Mouse (Mus musculus) MEL (cell line): ENCODE measurements around the gene Snca.
A peak's percentile ranks its signal among the peaks of the same experiment; 100 is the strongest.

ENCODE experiments used
- CTCF ChIP-seq, 3 experiments: IDR thresholded peaks in 2 of 3; conservative IDR thresholded peaks in 1 of 3; 2 replicates each; pipeline ENCODE4 v1.5.1; 2011 to 2012; ENCODE audit warnings: low read length in 3 of 3, low read depth in 2 of 3, mild to moderate bottlenecking in 2 of 3, improper control_type of control experiment in 1 of 3, inconsistent platforms in 1 of 3, mixed read lengths in 1 of 3, moderate library complexity in 1 of 3; ENCODE audit not compliant: control insufficient read depth in 1 of 3, insufficient read depth in 1 of 3, poor library complexity in 1 of 3, severe bottlenecking in 1 of 3
- ELF1 ChIP-seq: IDR thresholded peaks from 2 replicates; pipeline ENCODE4 v1.6.1; 2014; ENCODE audit warnings: low read depth, mild to moderate bottlenecking, inconsistent platforms, low read length, improper control_type of control experiment, moderate library complexity
- EP300 ChIP-seq, 2 experiments: IDR thresholded peaks; 2 replicates each; pipeline ENCODE4 v1.6.1; 2011; ENCODE audit warnings: improper control_type of control experiment in 2 of 2, low read length in 2 of 2, low read depth in 1 of 2, mild to moderate bottlenecking in 1 of 2
- JUND ChIP-seq: IDR thresholded peaks from 2 replicates; pipeline ENCODE4 v1.6.1; 2011; ENCODE audit warnings: low read depth, mild to moderate bottlenecking, improper control_type of control experiment, low read length
- KAT2A ChIP-seq: conservative IDR thresholded peaks from 2 replicates; pipeline ENCODE4 v1.6.1; 2012; ENCODE audit warnings: low read depth, low read length, improper control_type of control experiment, inconsistent platforms
- MEF2A ChIP-seq: IDR thresholded peaks from 2 replicates; pipeline ENCODE4 v1.6.1; 2014; ENCODE audit warnings: low read depth, mild to moderate bottlenecking, inconsistent platforms, low read length, improper control_type of control experiment; ENCODE audit not compliant: poor library complexity, insufficient replicate concordance, severe bottlenecking; ENCODE audit errors: extremely low read depth
- POLR2A ChIP-seq, 2 experiments: IDR thresholded peaks; 2 replicates each; pipeline ENCODE4 v1.6.1; 2011 to 2012; ENCODE audit warnings: low read length in 2 of 2, mild to moderate bottlenecking in 2 of 2, control low read depth in 1 of 2, improper control_type of control experiment in 1 of 2, low read depth in 1 of 2, moderate library complexity in 1 of 2; ENCODE audit not compliant: control insufficient read depth in 1 of 2, insufficient read depth in 1 of 2, poor library complexity in 1 of 2
- RCOR1 ChIP-seq: IDR thresholded peaks from 2 replicates; pipeline ENCODE4 v1.6.1; 2012; ENCODE audit warnings: low read depth, mild to moderate bottlenecking, inconsistent platforms, low read length, improper control_type of control experiment
- USF1 ChIP-seq: IDR thresholded peaks from 2 replicates; pipeline ENCODE4 v1.6.1; 2014; ENCODE audit warnings: low read depth, mild to moderate bottlenecking, inconsistent platforms, low read length, improper control_type of control experiment, moderate library complexity

DNA sequence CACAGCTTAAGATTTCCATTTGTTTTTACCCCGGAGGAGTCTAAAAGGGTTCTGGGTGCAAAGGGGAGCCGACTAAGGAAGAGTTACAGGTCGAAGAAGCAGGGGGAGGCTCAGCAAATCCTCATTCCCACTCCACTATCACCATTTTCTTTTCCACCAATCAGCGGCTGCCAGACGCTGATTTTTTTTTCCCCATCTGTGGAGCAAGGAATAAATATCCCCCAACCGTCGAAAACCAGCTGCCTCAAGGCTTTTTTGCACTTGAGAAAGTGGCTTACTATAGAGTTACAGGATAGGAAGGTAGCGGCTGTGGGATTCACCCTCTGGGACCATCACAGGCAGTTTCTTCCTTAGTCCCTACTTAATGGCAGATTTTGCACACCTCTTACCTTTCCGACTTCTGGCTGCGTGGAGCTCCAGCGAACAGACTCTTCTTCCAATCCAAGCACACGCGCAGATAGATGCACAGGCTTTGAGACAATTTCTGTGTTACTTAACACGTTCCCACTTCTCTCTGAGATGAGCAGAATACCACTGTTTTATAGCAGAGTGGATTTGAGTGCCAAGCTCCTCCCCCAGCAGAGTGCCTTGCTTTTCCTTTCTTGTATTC lies at the start of gene Snca:
- no peak for TF ChIP-seq USF1
- no peak for TF ChIP-seq CTCF (IDR thresholded peaks at IDR 0.05 in 2 of 3, conservative IDR thresholded peaks at IDR 0.05 in 1 of 3; ENCODE audit: control insufficient read depth in 1 of 3, insufficient read depth in 1 of 3, low read depth in 2 of 3, low read length in 3 of 3, poor library complexity in 1 of 3, severe bottlenecking in 1 of 3)
- no peak for TF ChIP-seq KAT2A
- TF ChIP-seq ELF1 = no peak
- TF ChIP-seq JUND = no peak
- no peak; a peak in 1 of 4 replicates for TF ChIP-seq POLR2A (IDR thresholded peaks at IDR 0.05; ENCODE audit: control insufficient read depth in 1 of 2, insufficient read depth in 1 of 2, low read depth in 1 of 2, low read length in 2 of 2, poor library complexity in 1 of 2)
- no peak for TF ChIP-seq EP300 (IDR thresholded peaks at IDR 0.05; ENCODE audit: low read depth in 1 of 2, low read length in 2 of 2)
- no peak for TF ChIP-seq MEF2A
- 0 out of 2 replicates have a peak, but pooled peaks have one; percentile 9 for TF ChIP-seq RCOR1
